Mouse (Mus musculus): Measurements from ENCODE around the gene Mt2. TPM values are rescaled to one million over a fixed set of nuclear protein-coding genes. Genes with fewer than 3 reads are reported as not detected.
A peak's percentile ranks its signal among the peaks of the same experiment; 100 is the strongest.

The Mt2 gene
- total and polyA plus RNA-seq, 3 experiments, result 4.3 to 212 (median 54.4) TPM

DNA sequence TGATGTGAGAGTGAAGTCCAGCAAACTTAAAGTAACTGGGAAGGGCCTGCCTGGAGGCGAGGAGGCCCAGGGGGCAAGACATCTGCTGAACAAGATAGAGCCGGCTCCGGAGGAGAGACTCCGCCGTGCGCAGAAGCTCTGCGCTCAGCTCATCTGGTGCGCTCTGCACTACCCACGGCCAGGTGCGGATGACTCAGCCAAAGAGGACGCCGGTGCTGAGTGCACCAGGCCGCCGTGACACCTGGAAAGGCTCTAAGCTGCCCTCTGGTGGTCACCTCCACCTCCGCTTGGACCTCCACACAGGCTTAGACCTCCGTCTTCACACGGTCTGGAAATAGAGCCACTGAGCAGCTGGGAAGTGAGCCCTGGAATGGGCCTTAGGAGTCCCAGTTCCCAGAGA is 14.1 kb downstream of the Mt2 start (continued):
- no peak for TF ChIP-seq E2F4 (IDR thresholded peaks at IDR 0.05; ENCODE audit: insufficient replicate concordance, low read depth, low read length)
- 0 out of 2 replicates have a peak, but pooled peaks have one; percentile 11 for TF ChIP-seq TBP (conservative IDR thresholded peaks at IDR 0.05; ENCODE audit: low read depth, low read length)
- peak; percentile 53 for TF ChIP-seq HCFC1 (IDR thresholded peaks at IDR 0.05; ENCODE audit: low read depth, low read length)
- peak; percentile 63 for TF ChIP-seq IRF4 (IDR thresholded peaks at IDR 0.05; ENCODE audit: low read depth, low read length)
- peak; percentile 76 for TF ChIP-seq ZMIZ1 (IDR thresholded peaks at IDR 0.05; ENCODE audit: low read depth, low read length)
- TF ChIP-seq RAD21 (IDR thresholded peaks at IDR 0.05; ENCODE audit: low read depth, low read length), result peak; percentile 59
- peak; percentile 77 for TF ChIP-seq NRF1 (IDR thresholded peaks at IDR 0.05; ENCODE audit: low read depth, low read length)
- no peak; the same call in 1 of the 2 replicates for TF ChIP-seq UBTF (IDR thresholded peaks at IDR 0.05; ENCODE audit: low read depth, low read length)
- TF ChIP-seq CTCF (conservative IDR thresholded peaks at IDR 0.05 in 1 of 2, IDR thresholded peaks at IDR 0.05 in 1 of 2; ENCODE audit: low read depth in 2 of 2, low read length in 2 of 2), result peak; percentile 54 to 84
- no peak; the same call in none of the 2 replicates for TF ChIP-seq MAX (IDR thresholded peaks at IDR 0.05; ENCODE audit: low read length)

DNA sequence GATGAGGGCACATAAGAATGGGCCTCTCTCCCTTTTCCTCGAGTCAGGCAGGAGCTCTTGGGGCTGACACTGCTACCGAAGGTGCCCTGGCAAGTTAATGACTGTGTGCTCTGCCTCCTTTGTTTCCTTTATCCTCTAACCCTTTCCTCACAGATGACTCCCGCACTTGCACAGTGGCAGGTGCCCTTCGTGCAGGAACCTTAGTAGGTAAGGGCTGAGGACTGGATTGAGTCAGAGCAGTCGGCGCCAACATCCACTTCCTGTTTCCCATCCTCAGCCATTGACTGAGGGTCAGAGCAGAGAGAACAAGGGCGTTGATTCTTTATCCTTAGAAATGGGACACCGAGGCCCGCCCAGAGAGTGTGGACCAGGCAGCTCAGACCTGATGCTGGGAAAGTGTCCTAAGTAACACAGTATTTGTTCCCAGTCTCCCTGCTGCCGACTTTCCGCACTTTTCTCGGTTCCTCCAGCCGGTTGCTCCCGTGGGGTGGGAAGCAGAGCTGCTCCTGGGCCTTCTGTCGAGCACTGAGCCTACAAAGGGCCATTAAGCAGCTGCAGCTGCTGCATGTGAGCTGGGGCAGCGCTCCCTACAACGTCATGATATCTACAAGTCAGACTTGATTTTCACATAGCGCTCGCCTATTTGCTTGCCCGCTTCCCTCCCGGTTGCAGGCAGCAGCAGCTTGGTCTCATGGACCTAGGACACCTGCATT is 15.0 kb downstream of the Mt2 start:
- dilution Hi-C loops (cut with MboI; ENCODE audit: extremely low pct_ligation_motif_present, extremely low pct_unique_long_range_greater_than_20kb, low sequenced_read_pairs), result no loop called here

More for the DNA sequence above, 15.0 kb downstream of the Mt2 start:
- TF ChIP-seq RCOR1 (conservative IDR thresholded peaks at IDR 0.05; ENCODE audit: low read depth, low read length) (no peak), ZMIZ1 (IDR thresholded peaks at IDR 0.05; ENCODE audit: low read depth, low read length) (no peak), ETS1 (conservative IDR thresholded peaks at IDR 0.05; ENCODE audit: low read depth, low read length) (no peak), SIN3A (IDR thresholded peaks at IDR 0.05; ENCODE audit: low read length) (no peak), UBTF (IDR thresholded peaks at IDR 0.05; ENCODE audit: low read depth, low read length) (no peak), SMC3 (IDR thresholded peaks at IDR 0.05; ENCODE audit: low read depth, low read length) (no peak), CHD2 (IDR thresholded peaks at IDR 0.05; ENCODE audit: low read length) (no peak), NRF1 (IDR thresholded peaks at IDR 0.05; ENCODE audit: low read depth, low read length) (no peak), TCF12 (IDR thresholded peaks at IDR 0.05; ENCODE audit: low read depth, low read length) (peak; percentile 57; the same call in 1 of the 2 replicates), HCFC1 (IDR thresholded peaks at IDR 0.05; ENCODE audit: low read depth, low read length) (no peak), ZNF384 (IDR thresholded peaks at IDR 0.05; ENCODE audit: low read depth, low read length) (no peak), MAX (IDR thresholded peaks at IDR 0.05; ENCODE audit: low read length) (no peak), POLR2A (IDR thresholded peaks at IDR 0.05; ENCODE audit: low read depth, low read length) (peak; percentile 41; the same call in 1 of the 2 replicates), EP300 (IDR thresholded peaks at IDR 0.05; ENCODE audit: low read length) (0 out of 2 replicates have a peak, but pooled peaks have one; percentile 31), TBP (conservative IDR thresholded peaks at IDR 0.05; ENCODE audit: low read depth, low read length) (0 out of 2 replicates have a peak, but pooled peaks have one; percentile 26), KAT2A (IDR thresholded peaks at IDR 0.05; ENCODE audit: insufficient replicate concordance, low read length) (no peak), BHLHE40 (IDR thresholded peaks at IDR 0.05; ENCODE audit: low read depth, low read length) (no peak), IRF4 (IDR thresholded peaks at IDR 0.05; ENCODE audit: low read depth, low read length) (peak; percentile 68), ELF1 (IDR thresholded peaks at IDR 0.05; ENCODE audit: low read depth, low read length) (peak; percentile 60), USF2 (conservative IDR thresholded peaks at IDR 0.05; ENCODE audit: low read depth, low read length) (no peak), MYC (IDR thresholded peaks at IDR 0.05; ENCODE audit: low read depth, low read length) (no peak)
- Histone ChIP-seq H3K79me2 (replicated peaks; ENCODE audit: control insufficient read depth, extremely low read depth, insufficient read depth, poor library complexity, severe bottlenecking) (no peaks in the 10 kb centered on the region), H3K27ac (ENCODE audit: insufficient read depth, low read depth) (peak overlapping the region; percentile 80), H3K4me1 (ENCODE audit: control insufficient read depth in 1 of 2, insufficient read depth in 2 of 2) (peaks cover 38 to 53% of the 10 kb centered on the region in 2 experiments), H3K36me3 (replicated peaks in 1 of 2; ENCODE audit: control insufficient read depth in 1 of 2, insufficient read depth in 1 of 2, low read length in 1 of 2) (no peaks in the 10 kb centered on the region), H3K9ac (ENCODE audit: insufficient read depth, low read depth) (peak overlapping the region; percentile 52), H3K4me2 (ENCODE audit: insufficient read depth, low read depth, poor library complexity, severe bottlenecking) (peak overlapping the region; percentile 50; the same call in 1 of the 2 replicates), H3K9me3 (replicated peaks; ENCODE audit: low read length) (no peaks in the 10 kb centered on the region), H3K4me3 (replicated peaks in 1 of 3; ENCODE audit: low read depth in 2 of 3, low read length in 2 of 3, poor library complexity in 1 of 3) (no peak overlapping the region), H3K27me3 (replicated peaks) (peaks cover 41% of the 10 kb centered on the region)
- DNase-seq (ENCODE audit: extremely low read depth), result peak; percentile 52
- in situ Hi-C loops (cut with MboI; ENCODE audit: low pct_ligation_motif_present, low pct_unique_long_range_greater_than_20kb, low sequenced_read_pairs), result loop anchor here (25.0 kb wide), 1 partner anchor 500 kb away; no protein-coding TSS in a partner anchor
